Mouse (Mus musculus): Measurements from ENCODE around the gene Rpusd1. TPM values are rescaled to one million over a fixed set of nuclear protein-coding genes. Genes with fewer than 3 reads are reported as not detected.

Gene Rpusd1
- polyA plus RNA-seq, 1 experiment from 2014 or later = 13.4 TPM

DNA sequence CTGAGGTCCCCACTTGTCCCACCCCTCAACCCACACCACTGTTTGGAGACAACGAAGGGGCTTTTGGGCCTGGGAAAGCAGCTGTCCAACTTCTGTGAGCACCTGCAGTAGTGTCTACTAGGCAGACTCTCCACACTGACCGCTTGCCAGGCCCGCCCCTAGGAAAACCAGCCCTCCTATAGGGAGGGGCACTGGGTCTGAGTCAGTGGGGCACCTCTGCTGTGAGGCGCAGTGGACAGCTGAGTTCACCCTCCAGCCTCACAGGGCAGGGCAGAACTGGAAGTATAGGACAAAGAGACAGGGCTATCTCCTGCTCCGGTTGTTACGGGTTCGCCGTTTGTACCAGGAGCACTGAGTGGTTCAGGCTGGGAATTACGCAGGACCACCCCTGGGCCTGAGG is 26.8 kb downstream of the Rpusd1 start, which contains the start of gene Msln:
Msln (minus strand) TSS at position 138 of the 400 bp plus-strand sequence.
- ATAC-seq (ENCODE audit: insufficient number of reproducible peaks, insufficient read depth, low FRiP score, low read depth) = no peak
- Histone ChIP-seq H3K9ac (ENCODE audit: low read length) (no peak within 1 kb of the TSS), H3K4me3 (ENCODE audit: control insufficient read depth in 1 of 2, insufficient read depth in 1 of 2, low read depth in 1 of 2, low read length in 2 of 2) (no peak within 1 kb of the TSS), H3K9me3 (ENCODE audit: control insufficient read depth, low read length) (no peaks in the 10 kb centered on the region), H3K27me3 (ENCODE audit: control insufficient read depth, insufficient read depth, low read length) (no peaks in the 10 kb centered on the region), H3K4me2 (ENCODE audit: low read length) (no peak within 1 kb of the TSS), H3K27ac (replicated peaks in 1 of 2; ENCODE audit: control insufficient read depth in 1 of 2, insufficient read depth in 1 of 2, low read depth in 2 of 2, low read length in 2 of 2) (no peak within 1 kb of the TSS), H3K36me3 (ENCODE audit: control insufficient read depth, insufficient read depth, low read length) (no peaks in the 10 kb centered on the region), H3K4me1 (ENCODE audit: control insufficient read depth in 2 of 2, insufficient read depth in 2 of 2, low read length in 2 of 2) (peaks cover 7 to 8% of the 10 kb centered on the region in 2 experiments; a peak in 3 of 4 replicates)
- WGBS = 77% methylated on average over 9 of the region's 9 CpGs

DNA sequence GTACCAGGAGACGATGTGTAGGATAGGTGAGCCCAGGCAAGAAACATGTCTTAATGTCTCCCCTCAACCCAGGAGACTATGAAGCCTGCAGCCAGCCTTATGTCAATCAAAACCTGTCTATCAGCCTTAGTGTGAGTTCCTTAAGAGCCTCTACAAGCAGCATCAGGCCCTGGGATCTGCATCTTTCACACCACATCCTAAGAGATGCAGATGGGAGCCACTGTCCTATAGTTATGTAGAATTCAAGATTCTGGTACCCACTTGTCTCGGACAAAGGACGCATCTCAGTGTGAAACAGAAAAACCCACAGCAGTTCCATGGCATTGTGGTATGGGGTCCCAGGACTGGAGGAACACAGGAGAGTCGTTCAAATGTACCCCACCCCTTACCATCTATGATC is 27.6 kb downstream of the Rpusd1 start:
- Histone ChIP-seq H3K9me3 (ENCODE audit: control insufficient read depth, low read length) (no peaks in the 10 kb centered on the region), H3K9ac (ENCODE audit: low read length) (no peak overlapping the region), H3K4me1 (ENCODE audit: control insufficient read depth in 2 of 2, insufficient read depth in 2 of 2, low read length in 2 of 2) (peaks cover 7 to 8% of the 10 kb centered on the region in 2 experiments; a peak in 3 of 4 replicates), H3K4me2 (ENCODE audit: low read length) (no peak overlapping the region), H3K27me3 (ENCODE audit: control insufficient read depth, insufficient read depth, low read length) (no peaks in the 10 kb centered on the region), H3K4me3 (ENCODE audit: control insufficient read depth in 1 of 2, insufficient read depth in 1 of 2, low read depth in 1 of 2, low read length in 2 of 2) (no peak overlapping the region), H3K36me3 (ENCODE audit: control insufficient read depth, insufficient read depth, low read length) (no peaks in the 10 kb centered on the region), H3K27ac (replicated peaks in 1 of 2; ENCODE audit: control insufficient read depth in 1 of 2, insufficient read depth in 1 of 2, low read depth in 2 of 2, low read length in 2 of 2) (no peak overlapping the region)
- WGBS = 82% methylated on average over 4 of the region's 4 CpGs
- ATAC-seq (ENCODE audit: insufficient number of reproducible peaks, insufficient read depth, low FRiP score, low read depth) = no peak

DNA sequence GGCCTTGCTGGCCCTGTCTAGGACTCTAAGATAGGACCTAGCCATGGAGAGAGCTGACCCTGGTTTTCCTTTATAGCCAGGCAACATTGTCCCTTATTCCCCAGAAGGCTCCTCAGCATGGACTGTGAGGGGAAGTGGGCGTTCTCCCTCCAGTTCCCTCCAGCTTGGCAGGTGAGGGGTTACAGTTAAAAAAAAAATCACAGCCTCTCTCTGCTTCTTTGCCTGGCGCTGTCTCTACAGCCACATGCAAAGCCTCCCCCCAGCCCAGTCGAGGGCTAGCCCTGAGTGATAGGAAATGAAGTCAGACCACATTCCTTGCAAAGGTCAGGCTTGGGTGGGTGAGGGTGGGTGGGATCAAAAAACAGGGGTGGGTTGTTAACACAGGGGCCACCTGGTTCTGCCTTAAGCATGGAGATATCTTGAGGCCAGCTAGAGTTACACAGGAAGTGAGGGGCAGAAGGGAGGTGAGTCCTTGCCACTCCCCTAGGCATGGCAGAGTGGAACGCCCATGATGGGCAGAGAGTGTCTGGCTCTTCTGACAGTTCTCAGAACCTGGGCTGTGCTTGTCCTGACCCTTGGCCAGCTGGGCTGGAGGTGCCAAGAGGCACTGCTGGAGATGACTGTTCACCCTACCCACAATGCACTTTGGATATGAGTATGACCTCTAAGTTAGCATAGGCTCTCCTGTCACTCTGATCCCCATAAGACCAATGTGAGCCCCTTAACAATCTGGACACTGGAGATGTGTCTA is 28.3 kb downstream of the Rpusd1 start:
- ATAC-seq (ENCODE audit: insufficient number of reproducible peaks, insufficient read depth, low FRiP score, low read depth) = no peak
- H3K4me2 ChIP-seq (ENCODE audit: low read length) = no peak overlapping the region
- peaks cover 7 to 8% of the 10 kb centered on the region in 2 experiments; a peak in 3 of 4 replicates for H3K4me1 ChIP-seq (ENCODE audit: control insufficient read depth in 2 of 2, insufficient read depth in 2 of 2, low read length in 2 of 2)
- no peaks in the 10 kb centered on the region for H3K36me3 ChIP-seq (ENCODE audit: control insufficient read depth, insufficient read depth, low read length)
- H3K9ac ChIP-seq (ENCODE audit: low read length) = no peak overlapping the region
- no peak overlapping the region for H3K4me3 ChIP-seq (ENCODE audit: control insufficient read depth in 1 of 2, insufficient read depth in 1 of 2, low read depth in 1 of 2, low read length in 2 of 2)
- no peaks in the 10 kb centered on the region for H3K27me3 ChIP-seq (ENCODE audit: control insufficient read depth, insufficient read depth, low read length)
- no peaks in the 10 kb centered on the region for H3K9me3 ChIP-seq (ENCODE audit: control insufficient read depth, low read length)
- H3K27ac ChIP-seq (replicated peaks in 1 of 2; ENCODE audit: control insufficient read depth in 1 of 2, insufficient read depth in 1 of 2, low read depth in 2 of 2, low read length in 2 of 2) = peak overlapping the region in 1 of 2 experiments; percentile 32; a peak in 1 of 4 replicates
- WGBS = 30% methylated on average over 4 of the region's 4 CpGs

- Histone ChIP-seq H3K27ac (replicated peaks in 1 of 2; ENCODE audit: control insufficient read depth in 1 of 2, insufficient read depth in 1 of 2, low read depth in 2 of 2, low read length in 2 of 2) (peak overlapping the region in 1 of 2 experiments; percentile 32; a peak in 1 of 4 replicates), H3K4me2 (ENCODE audit: low read length) (no peak overlapping the region), H3K4me1 (ENCODE audit: control insufficient read depth in 2 of 2, insufficient read depth in 2 of 2, low read length in 2 of 2) (peaks cover 2 to 3% of the 10 kb centered on the region in 2 experiments; a peak in 2 of 4 replicates), H3K9me3 (ENCODE audit: control insufficient read depth, low read length) (no peaks in the 10 kb centered on the region), H3K36me3 (ENCODE audit: control insufficient read depth, insufficient read depth, low read length) (no peaks in the 10 kb centered on the region), H3K27me3 (ENCODE audit: control insufficient read depth, insufficient read depth, low read length) (no peaks in the 10 kb centered on the region), H3K9ac (ENCODE audit: low read length) (no peak overlapping the region), H3K4me3 (ENCODE audit: control insufficient read depth in 1 of 2, insufficient read depth in 1 of 2, low read depth in 1 of 2, low read length in 2 of 2) (no peak overlapping the region)
- WGBS = 63% methylated on average over 9 of the region's 9 CpGs
- ATAC-seq (ENCODE audit: insufficient number of reproducible peaks, insufficient read depth, low FRiP score, low read depth) = 0 out of 2 replicates have a peak, but pooled peaks have one; percentile 29
These were observed 29.1 kb downstream of the Rpusd1 start for GRCm38 (mm10) chr17:25756378-25757242.

DNA sequence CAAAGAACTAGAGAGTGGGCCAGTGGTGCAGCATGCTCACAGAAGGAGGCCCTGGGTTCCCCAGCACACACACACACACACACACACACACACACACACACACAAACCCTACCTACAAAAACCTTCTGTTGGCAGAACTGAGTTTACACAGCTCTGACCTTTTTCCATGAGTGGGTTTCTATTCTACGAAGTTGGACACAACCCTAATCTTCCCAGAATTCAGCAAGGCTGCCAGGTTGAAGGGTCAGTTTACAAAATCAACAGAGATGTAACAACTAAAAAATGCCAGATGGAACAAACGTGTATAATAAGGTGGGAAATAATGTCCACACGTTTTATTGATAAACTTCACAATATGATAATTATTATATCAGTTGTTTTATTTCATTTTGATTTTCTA is 30.2 kb downstream of the Rpusd1 start:
- H3K4me3 ChIP-seq (ENCODE audit: control insufficient read depth in 1 of 2, insufficient read depth in 1 of 2, low read depth in 1 of 2, low read length in 2 of 2) = no peak overlapping the region
- 55% methylated on average over 3 of the region's 3 CpGs for WGBS
- ATAC-seq (ENCODE audit: insufficient number of reproducible peaks, insufficient read depth, low FRiP score, low read depth) = no peak
- no peak overlapping the region for H3K9ac ChIP-seq (ENCODE audit: low read length)
- no peak overlapping the region for H3K4me2 ChIP-seq (ENCODE audit: low read length)
- H3K4me1 ChIP-seq (ENCODE audit: control insufficient read depth in 2 of 2, insufficient read depth in 2 of 2, low read length in 2 of 2) = peaks cover 0 to 2% of the 10 kb centered on the region in 2 experiments; a peak in 1 of 4 replicates
- no peak overlapping the region for H3K27ac ChIP-seq (replicated peaks in 1 of 2; ENCODE audit: control insufficient read depth in 1 of 2, insufficient read depth in 1 of 2, low read depth in 2 of 2, low read length in 2 of 2)
- no peaks in the 10 kb centered on the region for H3K36me3 ChIP-seq (ENCODE audit: control insufficient read depth, insufficient read depth, low read length)
- H3K27me3 ChIP-seq (ENCODE audit: control insufficient read depth, insufficient read depth, low read length) = no peaks in the 10 kb centered on the region
- H3K9me3 ChIP-seq (ENCODE audit: control insufficient read depth, low read length) = no peaks in the 10 kb centered on the region

DNA sequence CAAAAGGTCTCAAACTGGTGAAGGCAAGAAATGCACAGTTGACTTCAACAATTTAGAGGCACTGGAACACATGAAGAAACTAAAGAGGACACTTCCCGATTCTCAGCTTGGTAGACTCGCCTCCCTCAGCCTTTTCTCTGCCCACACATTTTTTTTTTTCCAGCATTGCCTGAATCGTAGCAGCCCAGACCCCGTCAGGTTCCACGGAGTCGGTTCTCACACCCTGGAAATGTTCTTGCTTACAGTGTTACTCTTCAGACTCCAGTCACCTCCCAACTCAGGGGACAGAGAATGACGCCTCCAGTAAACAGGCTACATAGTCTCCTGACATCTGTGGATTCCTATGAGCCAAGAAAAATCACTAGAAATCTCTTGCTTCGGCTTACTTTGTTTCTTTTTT is 32.7 kb downstream of the Rpusd1 start:
- Histone ChIP-seq H3K27me3 (ENCODE audit: control insufficient read depth, insufficient read depth, low read length) (no peaks in the 10 kb centered on the region), H3K27ac (replicated peaks in 1 of 2; ENCODE audit: control insufficient read depth in 1 of 2, insufficient read depth in 1 of 2, low read depth in 2 of 2, low read length in 2 of 2) (no peak overlapping the region), H3K4me3 (ENCODE audit: control insufficient read depth in 1 of 2, insufficient read depth in 1 of 2, low read depth in 1 of 2, low read length in 2 of 2) (no peak overlapping the region), H3K4me1 (ENCODE audit: control insufficient read depth in 2 of 2, insufficient read depth in 2 of 2, low read length in 2 of 2) (peaks cover 0 to 2% of the 10 kb centered on the region in 2 experiments; a peak in 1 of 4 replicates), H3K9me3 (ENCODE audit: control insufficient read depth, low read length) (no peaks in the 10 kb centered on the region), H3K9ac (ENCODE audit: low read length) (no peak overlapping the region), H3K36me3 (ENCODE audit: control insufficient read depth, insufficient read depth, low read length) (no peaks in the 10 kb centered on the region), H3K4me2 (ENCODE audit: low read length) (no peak overlapping the region)
- 63% methylated on average over 8 of the region's 8 CpGs for WGBS
- ATAC-seq (ENCODE audit: insufficient number of reproducible peaks, insufficient read depth, low FRiP score, low read depth) = no peak

DNA sequence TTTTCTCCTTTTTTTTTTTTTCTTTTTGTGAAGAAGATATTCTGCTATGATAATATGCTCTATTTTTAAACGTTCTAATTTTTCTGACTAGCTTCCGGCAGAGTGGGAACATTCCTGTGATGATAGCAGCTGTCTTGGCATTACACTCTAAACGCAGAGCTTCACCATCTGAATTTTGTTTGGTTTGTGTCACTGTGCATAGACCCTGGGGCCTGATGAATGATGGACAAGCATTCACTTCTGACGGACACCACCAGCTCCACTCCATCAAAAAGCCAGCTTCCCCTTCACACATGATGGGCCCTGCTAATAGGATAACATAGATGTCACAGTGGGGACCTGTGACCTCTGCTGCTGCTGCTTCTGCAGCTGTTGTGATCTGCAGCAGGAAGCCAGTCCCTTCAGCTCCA is 34.1 kb downstream of the Rpusd1 start:
- Histone ChIP-seq H3K27ac (replicated peaks in 1 of 2; ENCODE audit: control insufficient read depth in 1 of 2, insufficient read depth in 1 of 2, low read depth in 2 of 2, low read length in 2 of 2) (no peak overlapping the region), H3K9ac (ENCODE audit: low read length) (no peak overlapping the region), H3K4me2 (ENCODE audit: low read length) (no peak overlapping the region), H3K4me3 (ENCODE audit: control insufficient read depth in 1 of 2, insufficient read depth in 1 of 2, low read depth in 1 of 2, low read length in 2 of 2) (no peak overlapping the region), H3K27me3 (ENCODE audit: control insufficient read depth, insufficient read depth, low read length) (no peaks in the 10 kb centered on the region; the same call in 1 of the 2 replicates), H3K9me3 (ENCODE audit: control insufficient read depth, low read length) (no peaks in the 10 kb centered on the region), H3K36me3 (ENCODE audit: control insufficient read depth, insufficient read depth, low read length) (no peaks in the 10 kb centered on the region), H3K4me1 (ENCODE audit: control insufficient read depth in 2 of 2, insufficient read depth in 2 of 2, low read length in 2 of 2) (no peaks in the 10 kb centered on the region; a peak in 1 of 4 replicates)
- no peak for ATAC-seq (ENCODE audit: insufficient number of reproducible peaks, insufficient read depth, low FRiP score, low read depth)
- WGBS = 21% methylated on average over 4 of the region's 4 CpGs

Data from heart, embryonic 14.5 days (tissue).